Mouse (Mus musculus): ENCODE data around the gene Tead4.

GRCm38 (mm10) chr6:128226941-128227340, 73.7 kb downstream of the Tead4 start:
- no peak for TF ChIP-seq POLR2A (IDR thresholded peaks at IDR 0.05; ENCODE audit: insufficient read depth, low read depth, low read length)
- no peak for TF ChIP-seq CTCF (IDR thresholded peaks at IDR 0.05)
